Mouse (Mus musculus) C2C12 (cell line): ENCODE data around the gene Slc7a11.

Experiments
- CEBPB ChIP-seq: IDR thresholded peaks from one replicate; pipeline ENCODE4 v1.6.1; 2011; ENCODE audit warnings: low read depth, mild to moderate bottlenecking, control low read depth, moderate library complexity
- CTCF ChIP-seq: IDR thresholded peaks from one replicate; pipeline ENCODE4 v1.5.1; 2011; ENCODE audit not compliant: control insufficient read depth, insufficient read depth, insufficient read length
- FOSL1 ChIP-seq: IDR thresholded peaks from one replicate; pipeline ENCODE4 v1.8.0; 2011; ENCODE audit warnings: mild to moderate bottlenecking, low read length; ENCODE audit not compliant: poor library complexity, insufficient read depth, severe bottlenecking
- MAX ChIP-seq: IDR thresholded peaks from one replicate; pipeline ENCODE4 v1.6.1; 2011; ENCODE audit warnings: mild to moderate bottlenecking, control low read depth
- MYOD1 ChIP-seq: IDR thresholded peaks from one replicate; pipeline ENCODE4 v1.6.1; 2011; ENCODE audit warnings: low read depth; ENCODE audit not compliant: control insufficient read depth, insufficient read length
- MYOG ChIP-seq: IDR thresholded peaks from one replicate; pipeline ENCODE4 v1.6.1; 2011; ENCODE audit not compliant: control insufficient read depth, insufficient read length; ENCODE audit errors: extremely low read depth
- USF1 ChIP-seq: IDR thresholded peaks from one replicate; pipeline ENCODE4 v1.6.1; 2011; ENCODE audit warnings: low read depth, mild to moderate bottlenecking, control low read depth, moderate library complexity

DNA sequence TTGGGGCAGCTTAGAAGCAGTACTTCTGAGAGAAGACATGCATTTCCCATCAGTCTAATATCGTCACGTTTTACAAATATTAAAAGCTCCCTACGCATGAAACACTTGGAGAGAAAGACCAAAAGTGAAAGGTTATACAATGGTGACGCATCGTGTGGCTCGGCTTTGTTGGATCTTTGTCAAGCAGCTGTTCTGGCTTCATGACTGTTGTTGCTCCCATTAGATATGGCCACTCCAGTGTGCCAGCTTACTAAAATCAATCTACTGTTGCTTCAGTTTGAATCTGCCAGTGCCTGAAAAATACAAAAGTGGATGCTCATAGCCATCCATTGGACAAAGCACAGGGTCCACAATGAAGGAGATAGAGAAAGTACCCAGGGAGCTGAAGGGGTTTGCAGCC is 337.9 kb downstream of the Slc7a11 start:
- TF ChIP-seq CEBPB (no peak), CTCF (no peak), MYOD1 (peak; percentile 95), MAX (no peak), FOSL1 (no peak), USF1 (no peak), MYOG (no peak)
